15 mouse cellular contexts compared by ENCODE assay signal in genomic region chr15:67557304-67557703, GRCm38 (mm10).
"Had no signal": no experiment of that assay in that cellular context is flagged by ENCODE, and none has a peak within 500 bp of the region (broad histone marks: within the 10 kb centered on the region; RNA-seq: fewer than 3 reads in every experiment).

No protein-coding gene starts in this region.

- H3K27me3 ChIP-seq: neural tube, embryonic 15.5 days; stomach, embryonic 15.5 days had no signal

- H3K9me3 ChIP-seq: neural tube, embryonic 15.5 days; stomach, embryonic 15.5 days had no signal

- H3K4me3 ChIP-seq: neural tube, embryonic 15.5 days; stomach, embryonic 15.5 days had no signal

- DNase-seq: retina, postnatal 1 day; right cerebral cortex, adult 18-20 months; right cerebral cortex, postnatal 14 days; right cerebral cortex, postnatal 25 days; right cerebral cortex, postnatal 4 days; spleen, adult 18-20 months; thymus, adult 18-20 months; thymus, adult 2 months; thymus, postnatal 14 days; thymus, postnatal 25 days; thymus, postnatal 36 days; thymus, postnatal 4 days had no signal

- H3K4me1 ChIP-seq: neural tube, embryonic 15.5 days; stomach, embryonic 15.5 days had no signal

- H3K27ac ChIP-seq: neural tube, embryonic 15.5 days; stomach, embryonic 15.5 days; stomach, postnatal 0 days had no signal

- H3K36me3 ChIP-seq: neural tube, embryonic 15.5 days; stomach, embryonic 15.5 days had no signal

- H3K4me2 ChIP-seq: neural tube, embryonic 15.5 days; stomach, embryonic 15.5 days had no signal

- H3K9ac ChIP-seq: neural tube, embryonic 15.5 days; stomach, embryonic 15.5 days had no signal
